Mouse (Mus musculus) MEL (cell line): ENCODE data around the gene Ppp1r11. TPM values are rescaled to one million over a fixed set of nuclear protein-coding genes. Genes with fewer than 3 reads are reported as not detected.

Experiments used
- DNase-seq: peaks from one replicate; pipeline ENCODE4 v3.0.0; 2011; ENCODE audit warnings: low read depth, low spot score
- H3K27ac ChIP-seq: 2 replicates; pipeline ENCODE4 v1.5.1; 2012; ENCODE audit warnings: low read depth, mild to moderate bottlenecking, control low read depth, low read length, moderate library complexity; ENCODE audit not compliant: control insufficient read depth
- H3K27me3 ChIP-seq, 2 experiments: fragments of 150-350 bp in 1 of 2; sonication (generic) in 1 of 2; 2 replicates each; pipeline ENCODE4 v1.6.1; 2012; ENCODE audit warnings: low read length in 2 of 2, mild to moderate bottlenecking in 2 of 2, improper control_type of control experiment in 1 of 2, moderate library complexity in 1 of 2; ENCODE audit not compliant: insufficient read depth in 2 of 2, control insufficient read depth in 1 of 2
- H3K36me3 ChIP-seq, 2 experiments: 2 replicates each; pipeline ENCODE4 v1.6.1; 2012 to 2014; ENCODE audit warnings: low read length in 2 of 2, improper control_type of control experiment in 1 of 2, inconsistent platforms in 1 of 2, mild to moderate bottlenecking in 1 of 2; ENCODE audit not compliant: insufficient read depth in 2 of 2, control insufficient read depth in 1 of 2
- H3K4me1 ChIP-seq, 2 experiments: fragments of 150-350 bp in 1 of 2; sonication (generic) in 1 of 2; 2 replicates each; pipeline ENCODE4 v1.6.1; 2012; ENCODE audit warnings: low read length in 2 of 2, improper control_type of control experiment in 1 of 2, mild to moderate bottlenecking in 1 of 2; ENCODE audit not compliant: insufficient read depth in 2 of 2, control insufficient read depth in 1 of 2
- H3K4me3 ChIP-seq, 2 experiments: fragments of 150-350 bp in 1 of 2; sonication (generic) in 1 of 2; 2 replicates each; pipeline ENCODE4 v1.5.1; 2012; ENCODE audit warnings: low read depth in 2 of 2, low read length in 2 of 2, mild to moderate bottlenecking in 2 of 2, moderate library complexity in 2 of 2, control low read depth in 1 of 2, improper control_type of control experiment in 1 of 2; ENCODE audit not compliant: control insufficient read depth in 1 of 2, insufficient read depth in 1 of 2
- H3K79me2 ChIP-seq: 2 replicates; pipeline ENCODE4 v1.6.1; 2012; ENCODE audit warnings: mild to moderate bottlenecking, low read length, moderate library complexity; ENCODE audit not compliant: control insufficient read depth, poor library complexity, insufficient read depth
- H3K9ac ChIP-seq: 2 replicates; pipeline ENCODE4 v1.6.1; 2012; ENCODE audit warnings: low read depth, mild to moderate bottlenecking, control low read depth, low read length, moderate library complexity; ENCODE audit not compliant: control insufficient read depth, poor library complexity, severe bottlenecking
- H3K9me3 ChIP-seq: fragments of 150-350 bp; sonication (generic); replicated peaks from 2 replicates; pipeline ENCODE4 v1.6.1; 2012; ENCODE audit warnings: mild to moderate bottlenecking, low read length, improper control_type of control experiment, moderate library complexity; ENCODE audit not compliant: insufficient read depth
- BHLHE40 ChIP-seq: IDR thresholded peaks from 2 replicates; pipeline ENCODE4 v1.6.1; 2012; ENCODE audit warnings: low read depth, mild to moderate bottlenecking, inconsistent platforms, low read length, improper control_type of control experiment, borderline replicate concordance
- CHD1 ChIP-seq: IDR thresholded peaks from 2 replicates; pipeline ENCODE4 v1.6.1; 2012; ENCODE audit warnings: low read depth, mild to moderate bottlenecking, inconsistent platforms, low read length, improper control_type of control experiment
- CTCF ChIP-seq, 3 experiments: IDR thresholded peaks in 2 of 3; conservative IDR thresholded peaks in 1 of 3; 2 replicates each; pipeline ENCODE4 v1.5.1; 2011 to 2012; ENCODE audit warnings: low read length in 3 of 3, low read depth in 2 of 3, mild to moderate bottlenecking in 2 of 3, improper control_type of control experiment in 1 of 3, inconsistent platforms in 1 of 3, mixed read lengths in 1 of 3, moderate library complexity in 1 of 3; ENCODE audit not compliant: control insufficient read depth in 1 of 3, insufficient read depth in 1 of 3, poor library complexity in 1 of 3, severe bottlenecking in 1 of 3
- E2F4 ChIP-seq: IDR thresholded peaks from 2 replicates; pipeline ENCODE4 v1.6.1; 2011; ENCODE audit warnings: low read depth, low read length, improper control_type of control experiment, borderline replicate concordance
- ELF1 ChIP-seq: IDR thresholded peaks from 2 replicates; pipeline ENCODE4 v1.6.1; 2014; ENCODE audit warnings: low read depth, mild to moderate bottlenecking, inconsistent platforms, low read length, improper control_type of control experiment, moderate library complexity
- EP300 ChIP-seq, 2 experiments: IDR thresholded peaks; 2 replicates each; pipeline ENCODE4 v1.6.1; 2011; ENCODE audit warnings: improper control_type of control experiment in 2 of 2, low read length in 2 of 2, low read depth in 1 of 2, mild to moderate bottlenecking in 1 of 2
- ETS1 ChIP-seq: IDR thresholded peaks from 2 replicates; pipeline ENCODE4 v1.6.1; 2012; ENCODE audit warnings: low read depth, mild to moderate bottlenecking, inconsistent platforms, low read length, improper control_type of control experiment, moderate library complexity
- GABPA ChIP-seq: IDR thresholded peaks from 2 replicates; pipeline ENCODE4 v1.6.1; 2012; ENCODE audit warnings: low read depth, mild to moderate bottlenecking, inconsistent platforms, low read length, improper control_type of control experiment, moderate library complexity
- HCFC1 ChIP-seq: IDR thresholded peaks from 2 replicates; pipeline ENCODE4 v1.6.1; 2012; ENCODE audit warnings: low read depth, mild to moderate bottlenecking, inconsistent platforms, low read length, improper control_type of control experiment, moderate library complexity
- MAFK ChIP-seq: IDR thresholded peaks from 2 replicates; pipeline ENCODE4 v1.6.1; 2011; ENCODE audit warnings: low read depth, mild to moderate bottlenecking, low read length, improper control_type of control experiment, borderline replicate concordance
- MAX ChIP-seq: IDR thresholded peaks from 2 replicates; pipeline ENCODE4 v1.6.1; 2011; ENCODE audit warnings: low read length, improper control_type of control experiment
- MEF2A ChIP-seq: IDR thresholded peaks from 2 replicates; pipeline ENCODE4 v1.6.1; 2014; ENCODE audit warnings: low read depth, mild to moderate bottlenecking, inconsistent platforms, low read length, improper control_type of control experiment; ENCODE audit not compliant: poor library complexity, insufficient replicate concordance, severe bottlenecking; ENCODE audit errors: extremely low read depth
- MYB ChIP-seq: IDR thresholded peaks from 2 replicates; pipeline ENCODE4 v1.6.1; 2011; ENCODE audit warnings: mild to moderate bottlenecking, low read depth, low read length, improper control_type of control experiment
- MYC ChIP-seq: IDR thresholded peaks from 2 replicates; pipeline ENCODE4 v1.6.1; 2011; ENCODE audit warnings: low read depth, mild to moderate bottlenecking, low read length, improper control_type of control experiment, moderate library complexity
- NELFE ChIP-seq: IDR thresholded peaks from 2 replicates; pipeline ENCODE4 v1.6.1; 2011; ENCODE audit warnings: low read depth, low read length, improper control_type of control experiment
- NRF1 ChIP-seq: IDR thresholded peaks from 2 replicates; pipeline ENCODE4 v1.6.1; 2014; ENCODE audit warnings: low read depth, mild to moderate bottlenecking, inconsistent platforms, low read length, improper control_type of control experiment, moderate library complexity; ENCODE audit not compliant: poor library complexity, insufficient read depth, severe bottlenecking
- POLR2AphosphoS2 ChIP-seq: IDR thresholded peaks from 2 replicates; pipeline ENCODE4 v1.6.1; 2011; ENCODE audit warnings: low read length, improper control_type of control experiment
- RAD21 ChIP-seq: IDR thresholded peaks from 2 replicates; pipeline ENCODE4 v1.6.1; 2011; ENCODE audit warnings: mild to moderate bottlenecking, low read depth, low read length, improper control_type of control experiment
- RCOR1 ChIP-seq: IDR thresholded peaks from 2 replicates; pipeline ENCODE4 v1.6.1; 2012; ENCODE audit warnings: low read depth, mild to moderate bottlenecking, inconsistent platforms, low read length, improper control_type of control experiment
- SIN3A ChIP-seq: IDR thresholded peaks from 2 replicates; pipeline ENCODE4 v1.6.1; 2012; ENCODE audit warnings: low read length, improper control_type of control experiment, inconsistent platforms
- SMC3 ChIP-seq: IDR thresholded peaks from 2 replicates; pipeline ENCODE4 v1.6.1; 2011; ENCODE audit warnings: low read depth, low read length, improper control_type of control experiment
- TAL1 ChIP-seq: IDR thresholded peaks from 2 replicates; pipeline ENCODE4 v1.6.1; 2012; ENCODE audit warnings: mild to moderate bottlenecking, inconsistent platforms, low read length, moderate library complexity, mixed read lengths
- UBTF ChIP-seq: IDR thresholded peaks from 2 replicates; pipeline ENCODE4 v1.6.1; 2012; ENCODE audit warnings: low read depth, mild to moderate bottlenecking, inconsistent platforms, low read length, improper control_type of control experiment, moderate library complexity, borderline replicate concordance; ENCODE audit not compliant: insufficient read depth
- ZC3H11A ChIP-seq: IDR thresholded peaks from 2 replicates; pipeline ENCODE4 v1.6.1; 2012; ENCODE audit warnings: low read depth, mild to moderate bottlenecking, inconsistent platforms, low read length, improper control_type of control experiment
- ZMIZ1 ChIP-seq: IDR thresholded peaks from 2 replicates; pipeline ENCODE4 v1.6.1; 2012; ENCODE audit warnings: low read depth, mild to moderate bottlenecking, inconsistent platforms, low read length, improper control_type of control experiment, moderate library complexity
- ZNF384 ChIP-seq: IDR thresholded peaks from 2 replicates; pipeline ENCODE4 v1.6.1; 2012; ENCODE audit warnings: low read depth, mild to moderate bottlenecking, inconsistent platforms, low read length, improper control_type of control experiment
- polyA plus RNA-seq, 2 experiments: library from polyadenylated mRNA; stranded (reverse) in 1 of 2; unstranded in 1 of 2; fragments of >175 nt in 1 of 2; fragments of >200 nt in 1 of 2; gene quantifications; 2 replicates each; pipeline versions ENCODE4 v1.2.1 to v1.2.4; 2012; ENCODE audit warnings: low replicate concordance in 2 of 2, low read depth in 1 of 2; ENCODE audit not compliant: insufficient read length in 2 of 2, insufficient read depth in 1 of 2, missing spikeins in 1 of 2
- total RNA-seq: library from RNA; depleted of rRNA; stranded (reverse); fragments of 300-350 nt; gene quantifications from 2 replicates; pipeline ENCODE4 v1.2.3, GENCODE M21; 2012

Ppp1r11 gene
- total and polyA plus RNA-seq, 3 experiments, result 138 to 146 TPM; not detected in 1

DNA sequence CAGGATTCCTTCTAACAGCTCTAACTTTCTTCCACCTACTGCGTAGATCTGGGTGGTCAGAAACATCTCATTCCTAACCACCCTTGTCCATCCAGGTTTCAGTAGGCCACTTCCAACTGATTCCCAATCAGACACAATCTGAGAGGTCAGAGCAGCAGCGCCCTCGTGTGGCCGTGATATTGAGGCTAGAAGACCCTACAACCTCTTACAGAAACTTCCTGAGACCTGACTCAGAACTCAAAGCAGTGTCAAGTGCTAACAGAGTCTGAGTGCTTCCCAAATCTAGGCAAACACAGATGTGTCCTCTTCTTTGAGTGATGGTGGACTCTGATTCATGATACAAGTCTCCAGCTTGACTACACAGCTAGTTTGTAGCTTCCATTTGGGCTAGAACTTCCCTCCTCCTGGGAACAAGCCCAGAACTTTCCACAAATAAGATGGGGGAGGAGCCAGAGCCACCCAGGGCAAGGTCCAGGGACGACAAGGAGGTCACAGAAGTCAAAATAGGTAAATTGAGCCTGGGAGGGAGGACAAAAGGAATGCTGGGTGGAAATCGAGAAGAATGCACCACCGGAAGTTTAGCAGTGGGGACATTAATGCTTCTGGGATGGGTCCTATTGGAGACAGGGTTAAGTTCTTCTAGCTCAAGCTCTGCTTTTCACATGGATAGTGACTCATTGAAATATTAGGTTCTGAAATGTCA is 45.6 kb upstream of the Ppp1r11 start:
- Histone ChIP-seq H3K27me3 (no peaks in the 10 kb centered on the region), H3K79me2 (no peaks in the 10 kb centered on the region), H3K4me1 (0 out of 4 replicates have a peak, but pooled peaks cover 0 to 2% of the 10 kb centered on the region in 2 experiments), H3K4me3 (no peak overlapping the region), H3K36me3 (peaks cover 0 to 3% of the 10 kb centered on the region in 2 experiments; a peak in 2 of 4 replicates), H3K9me3 (no peaks in the 10 kb centered on the region), H3K27ac (no peak overlapping the region), H3K9ac (no peak overlapping the region)
- DNase-seq, result peak; percentile 71
- TF ChIP-seq EP300 (IDR thresholded peaks at IDR 0.05; ENCODE audit: low read depth in 1 of 2, low read length in 2 of 2) (no peak), SIN3A (no peak), TAL1 (no peak), ZMIZ1 (no peak), GABPA (no peak), POLR2AphosphoS2 (no peak), ETS1 (no peak), MAX (no peak), UBTF (no peak), E2F4 (no peak), RCOR1 (no peak), MYB (no peak), SMC3 (peak; percentile 81), ZNF384 (no peak), CHD1 (no peak), NRF1 (no peak), MAFK (no peak), MYC (no peak), NELFE (no peak), RAD21 (peak; percentile 59), CTCF (IDR thresholded peaks at IDR 0.05 in 2 of 3, conservative IDR thresholded peaks at IDR 0.05 in 1 of 3; ENCODE audit: control insufficient read depth in 1 of 3, insufficient read depth in 1 of 3, low read depth in 2 of 3, low read length in 3 of 3, poor library complexity in 1 of 3, severe bottlenecking in 1 of 3) (peak; percentile 79 to 84 (median 80)), MEF2A (no peak), ELF1 (no peak), ZC3H11A (peak; percentile 34; the same call in 1 of the 2 replicates), HCFC1 (no peak), BHLHE40 (no peak)
